Mouse (Mus musculus): ENCODE measurements at regions not wholly inside any gene's neighbourhood (a gene's known extent, or its start where the extent isn't known, plus 50 kb on each side); places are given as distances from the start of the nearest gene placed in this dataset.

- no peak for DNase-seq
These were observed 355.0 kb upstream of the Cblb start for GRCm38 (mm10) chr16:51675988-51676387.

- DNase-seq, result no peak
These were observed 340.2 kb upstream of the Cblb start for GRCm38 (mm10) chr16:51690861-51691260.

GRCm38 (mm10) chr16:51705026-51705425 is 326.0 kb upstream of the Cblb start:
- no peak for DNase-seq

- DNase-seq, result no peak
These were observed 312.3 kb upstream of the Cblb start for GRCm38 (mm10) chr16:51718695-51719094.

- DNase-seq, result no peak
These were observed 311.4 kb upstream of the Cblb start for GRCm38 (mm10) chr16:51719637-51720036.

- DNase-seq, result no peak
These were observed 308.3 kb upstream of the Cblb start for GRCm38 (mm10) chr16:51722682-51723081.

GRCm38 (mm10) chr16:51741875-51742274 is 289.1 kb upstream of the Cblb start:
- DNase-seq, result no peak

GRCm38 (mm10) chr16:51751878-51752277 is 279.1 kb upstream of the Cblb start:
- no peak for DNase-seq

GRCm38 (mm10) chr16:51758361-51759227 is 272.4 kb upstream of the Cblb start:
- DNase-seq, result no peak

- no peak for DNase-seq
These were observed 271.8 kb upstream of the Cblb start for GRCm38 (mm10) chr16:51759228-51759647.

GRCm38 (mm10) chr16:51767556-51767955 is 263.5 kb upstream of the Cblb start:
- peak; percentile 53 for DNase-seq

GRCm38 (mm10) chr16:51778920-51779319 is 252.1 kb upstream of the Cblb start:
- DNase-seq, result no peak

GRCm38 (mm10) chr16:51795003-51795402 is 236.0 kb upstream of the Cblb start:
- DNase-seq, result no peak

GRCm38 (mm10) chr16:51807323-51807722 is 223.7 kb upstream of the Cblb start:
- no peak for DNase-seq

- DNase-seq, result no peak
These were observed 221.9 kb upstream of the Cblb start for GRCm38 (mm10) chr16:51809120-51809519.

GRCm38 (mm10) chr16:51811073-51811472 is 220.0 kb upstream of the Cblb start:
- no peak for DNase-seq

GRCm38 (mm10) chr16:51842770-51843169 is 188.3 kb upstream of the Cblb start:
- no peak for DNase-seq

- DNase-seq, result no peak
These were observed 185.5 kb upstream of the Cblb start for GRCm38 (mm10) chr16:51845539-51845938.

GRCm38 (mm10) chr16:51880711-51881110 is 150.3 kb upstream of the Cblb start:
- no peak for DNase-seq

- DNase-seq, result no peak
These were observed 149.9 kb upstream of the Cblb start for GRCm38 (mm10) chr16:51881127-51881526.

- DNase-seq, result no peak
These were observed 147.2 kb upstream of the Cblb start for GRCm38 (mm10) chr16:51883813-51884212.

GRCm38 (mm10) chr16:51887496-51887895 is 143.5 kb upstream of the Cblb start:
- no peak for DNase-seq

GRCm38 (mm10) chr16:51905588-51905987 is 125.4 kb upstream of the Cblb start:
- DNase-seq, result no peak

GRCm38 (mm10) chr16:51906686-51907085 is 124.3 kb upstream of the Cblb start:
- no peak for DNase-seq

All from adrenal gland, postnatal 25 days (tissue).